In genomic region chr17:75371650-75372049, GRCm38 (mm10) we compare ENCODE assay signal across 17 mouse cellular contexts.
A peak's percentile ranks its signal among the peaks of the same experiment; 100 is the strongest.
DNase-seq lines count a peak whose midpoint lies in the region; ATAC-seq and TF ChIP-seq lines count a peak whose summit lies in the region.
"Had no signal": no experiment of that assay in that cellular context is flagged by ENCODE, and none has a peak within 500 bp of the region (broad histone marks: within the 10 kb centered on the region; RNA-seq: fewer than 3 reads in every experiment).

No protein-coding gene starts in this region.

- no peak for ATAC-seq in heart, embryonic 12.5 days (ENCODE audit: insufficient number of reproducible peaks, low FRiP score)
- ATAC-seq in lung, postnatal 0 days, result peak; percentile 61
- ATAC-seq: activated CD4-positive, CD25-positive, alpha-beta regulatory T cell, adult 4 months; forebrain, embryonic 15.5 days had no signal

- TF ChIP-seq CTCF in lung, postnatal 0 days (IDR thresholded peaks at IDR 0.05), result no peak

- no peak overlapping the region for H3K9ac ChIP-seq in heart, embryonic 12.5 days
- H3K9ac ChIP-seq in lung, postnatal 0 days (replicated peaks; ENCODE audit: low read depth), result no peak overlapping the region
- H3K9ac ChIP-seq: embryonic facial prominence, embryonic 12.5 days; embryonic facial prominence, embryonic 15.5 days; forebrain, embryonic 12.5 days; forebrain, embryonic 15.5 days; heart, embryonic 13.5 days; hindbrain, embryonic 12.5 days; hindbrain, embryonic 15.5 days had no signal

- no peak overlapping the region for H3K4me3 ChIP-seq in heart, embryonic 12.5 days
- no peak overlapping the region for H3K4me3 ChIP-seq in lung, postnatal 0 days (ENCODE audit: low read depth, low read length)
- H3K4me3 ChIP-seq: embryonic facial prominence, embryonic 12.5 days; embryonic facial prominence, embryonic 15.5 days; forebrain, embryonic 12.5 days; forebrain, embryonic 15.5 days; heart, embryonic 13.5 days; hindbrain, embryonic 12.5 days; hindbrain, embryonic 15.5 days had no signal

- H3K4me1 ChIP-seq in heart, embryonic 12.5 days (replicated peaks), result 0 out of 2 replicates have a peak, but pooled peaks cover 2% of the 10 kb centered on the region
- H3K4me1 ChIP-seq in lung, postnatal 0 days (ENCODE audit: insufficient read depth, low read depth, low read length), result no peaks in the 10 kb centered on the region
- H3K4me1 ChIP-seq: embryonic facial prominence, embryonic 12.5 days; embryonic facial prominence, embryonic 15.5 days; forebrain, embryonic 12.5 days; forebrain, embryonic 15.5 days; hindbrain, embryonic 12.5 days; hindbrain, embryonic 15.5 days had no signal

- no peaks in the 10 kb centered on the region for H3K27me3 ChIP-seq in heart, embryonic 12.5 days (replicated peaks)
- H3K27me3 ChIP-seq in lung, postnatal 0 days (replicated peaks; ENCODE audit: insufficient read depth, low read length), result no peaks in the 10 kb centered on the region
- H3K27me3 ChIP-seq: embryonic facial prominence, embryonic 12.5 days; embryonic facial prominence, embryonic 15.5 days; forebrain, embryonic 12.5 days; forebrain, embryonic 15.5 days; heart, embryonic 13.5 days; hindbrain, embryonic 12.5 days; hindbrain, embryonic 15.5 days had no signal

- no peaks in the 10 kb centered on the region for H3K9me3 ChIP-seq in heart, embryonic 12.5 days (replicated peaks)
- H3K9me3 ChIP-seq in lung, postnatal 0 days (ENCODE audit: low read length), result no peaks in the 10 kb centered on the region
- H3K9me3 ChIP-seq: embryonic facial prominence, embryonic 12.5 days; embryonic facial prominence, embryonic 15.5 days; forebrain, embryonic 12.5 days; forebrain, embryonic 15.5 days; heart, embryonic 13.5 days; hindbrain, embryonic 12.5 days; hindbrain, embryonic 15.5 days had no signal

- no peak overlapping the region for H3K27ac ChIP-seq in heart, embryonic 12.5 days (ENCODE audit: poor library complexity, severe bottlenecking)
- H3K27ac ChIP-seq in lung, postnatal 0 days (ENCODE audit: low read length), result peak overlapping the region; percentile 33; the same call in 1 of the 2 replicates
- H3K27ac ChIP-seq: embryonic facial prominence, embryonic 12.5 days; embryonic facial prominence, embryonic 15.5 days; forebrain, embryonic 12.5 days; forebrain, embryonic 15.5 days; heart, embryonic 13.5 days; hindbrain, embryonic 12.5 days; hindbrain, embryonic 15.5 days had no signal

- DNase-seq in heart, adult 11 months, result peak; percentile 76
- peak; percentile 86 for DNase-seq in lung, postnatal 0 days (ENCODE audit: low spot score)
- no peak for DNase-seq in lung, postnatal 4 days
- DNase-seq in adipocyte (ENCODE audit: low spot score), result peak; percentile 56
- DNase-seq in adrenal gland, postnatal 14 days, result no peak
- DNase-seq: cerebellum, adult 11 months; cerebellum, adult 9-11 months; gastrocnemius, postnatal 25 days had no signal

- TF ChIP-seq EP300 in lung, postnatal 0 days (IDR thresholded peaks at IDR 0.05), result peak; percentile 89

- peaks cover 24% of the 10 kb centered on the region for H3K36me3 ChIP-seq in heart, embryonic 12.5 days
- no peaks in the 10 kb centered on the region for H3K36me3 ChIP-seq in lung, postnatal 0 days (ENCODE audit: insufficient read depth, low read length)
- H3K36me3 ChIP-seq: embryonic facial prominence, embryonic 12.5 days; forebrain, embryonic 12.5 days; forebrain, embryonic 15.5 days; hindbrain, embryonic 12.5 days; hindbrain, embryonic 15.5 days had no signal

- WGBS in heart, embryonic 12.5 days, result 87% methylated on average over 11 of the region's 11 CpGs
- WGBS in lung, postnatal 0 days, result 63% methylated on average over 11 of the region's 11 CpGs

- H3K4me2 ChIP-seq in heart, embryonic 12.5 days, result no peak overlapping the region
- no peak overlapping the region for H3K4me2 ChIP-seq in lung, postnatal 0 days (replicated peaks; ENCODE audit: low read depth, low read length)
- H3K4me2 ChIP-seq: embryonic facial prominence, embryonic 12.5 days; embryonic facial prominence, embryonic 15.5 days; forebrain, embryonic 12.5 days; forebrain, embryonic 15.5 days; heart, embryonic 13.5 days; hindbrain, embryonic 12.5 days; hindbrain, embryonic 15.5 days had no signal

Comparison
In these comparisons a context has a peak if more than half of its experiments do, and no peak if none do; other contexts are left out.
1. DNase-seq: peak in heart, adult 11 months (single experiment), lung, postnatal 0 days (single experiment) and adipocyte (single experiment); none in lung, postnatal 4 days (0 of 2) and adrenal gland, postnatal 14 days (single experiment).